Mouse (Mus musculus) neural tube, embryonic 15.5 days (tissue): ENCODE data around the gene Il3ra. TPM values are rescaled to one million over a fixed set of nuclear protein-coding genes. Genes with fewer than 3 reads are reported as not detected.
A peak's percentile ranks its signal among the peaks of the same experiment; 100 is the strongest.

Experiments
- ATAC-seq: fragments of 200-750 bp; cut with Nextera tagmentation; 2 replicates; pipeline ENCODE4 v1.8.0; 2017; ENCODE audit warnings: mild to moderate bottlenecking, moderate TSS enrichment, moderate library complexity; ENCODE audit not compliant: low FRiP score
- H3K27ac ChIP-seq: fragments of 300-500 bp; sonication (generic); replicated peaks from 2 replicates; pipeline ENCODE4 v1.5.1; 2015; ENCODE audit warnings: mild to moderate bottlenecking, inconsistent platforms
- H3K27me3 ChIP-seq: fragments of 300-500 bp; sonication (generic); replicated peaks from 2 replicates; pipeline ENCODE4 v1.6.1; 2015; ENCODE audit warnings: inconsistent platforms
- H3K36me3 ChIP-seq: fragments of 300-500 bp; sonication (generic); 2 replicates; pipeline ENCODE4 v1.6.1; 2015; ENCODE audit warnings: inconsistent platforms
- H3K4me1 ChIP-seq: fragments of 300-500 bp; sonication (generic); 2 replicates; pipeline ENCODE4 v1.6.1; 2015; ENCODE audit warnings: inconsistent platforms
- H3K4me2 ChIP-seq: fragments of 300-500 bp; sonication (generic); 2 replicates; pipeline ENCODE4 v1.6.1; 2015; ENCODE audit warnings: inconsistent platforms, mild to moderate bottlenecking, moderate library complexity
- H3K4me3 ChIP-seq: fragments of 300-500 bp; sonication (generic); replicated peaks from 2 replicates; pipeline ENCODE4 v1.5.1; 2015; ENCODE audit warnings: mild to moderate bottlenecking, inconsistent platforms
- H3K9ac ChIP-seq: fragments of 300-500 bp; sonication (generic); replicated peaks from 2 replicates; pipeline ENCODE4 v1.6.1; 2015; ENCODE audit warnings: mild to moderate bottlenecking, inconsistent platforms
- H3K9me3 ChIP-seq: fragments of 300-500 bp; sonication (generic); replicated peaks from 2 replicates; pipeline ENCODE4 v1.6.1; 2016; ENCODE audit warnings: inconsistent platforms
- WGBS: fragments of 180-500 bp; shearing (Covaris S2); methylation state at CpG from one replicate; pipeline ENCODE4 v1.1.7; 2015; ENCODE audit warnings: mixed read lengths; 5-methylcytosine and 5-hydroxymethylcytosine counted together
- polyA plus RNA-seq: library from polyadenylated mRNA; unstranded; fragments of >200 nt; fragmentation: Nextera tagmentation; extraction: Ambion mirVana; gene quantifications from 2 replicates; pipeline ENCODE4 v1.2.1, GENCODE M21; 2015

The Il3ra gene
- 2.9 and 4.3 TPM in 2 replicates for polyA plus RNA-seq

DNA sequence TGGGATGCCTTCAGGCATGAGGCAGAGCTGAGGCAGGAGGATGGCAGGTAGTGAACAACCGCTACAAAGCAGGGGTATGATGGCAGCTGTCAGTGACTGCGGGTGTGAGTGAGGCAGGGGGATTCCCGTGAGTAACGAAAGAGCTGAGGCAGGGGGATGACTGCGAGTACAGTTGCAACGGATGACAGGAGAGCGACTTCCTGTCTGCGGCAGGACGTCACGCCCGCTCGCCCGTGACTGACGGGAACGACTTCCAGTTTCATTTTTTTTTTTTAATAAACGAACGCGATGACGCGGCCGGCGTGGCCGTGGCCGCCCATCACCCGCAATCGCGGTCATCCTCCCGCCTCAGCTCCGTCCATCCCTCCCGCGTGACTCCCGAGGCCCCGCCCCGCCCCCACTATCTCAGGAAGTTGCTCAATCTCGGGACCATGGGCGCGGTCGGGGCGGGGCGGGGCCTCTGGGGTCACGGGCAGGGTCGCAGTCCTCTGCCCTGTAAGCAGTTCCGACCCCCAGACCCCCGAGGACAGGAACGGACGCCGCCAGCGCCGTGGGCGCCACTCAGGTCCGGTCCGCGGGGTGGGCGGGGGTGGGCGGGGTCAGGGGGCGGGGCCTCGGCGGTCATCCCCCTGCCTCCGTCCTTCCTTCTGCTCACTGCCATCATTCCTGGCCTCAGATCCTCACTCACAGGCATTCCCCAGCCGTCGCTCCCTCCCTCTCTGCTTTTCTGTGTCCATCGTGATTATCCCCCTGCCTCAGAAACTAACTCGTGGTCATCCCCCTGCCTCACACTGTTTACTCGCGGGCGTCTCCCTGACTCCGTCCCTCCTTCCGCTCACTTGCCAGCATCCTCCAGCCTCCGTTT is at the start of gene Il3ra:
Il3ra (plus strand) TSS at position 328 of the 865 bp plus-strand sequence.
- Histone ChIP-seq H3K9ac (peak within 1 kb of the TSS; percentile 54), H3K4me2 (peak within 1 kb of the TSS; percentile 86), H3K4me3 (peak within 1 kb of the TSS; percentile 64), H3K27me3 (no peaks in the 10 kb centered on the region), H3K4me1 (0 out of 2 replicates have a peak, but pooled peaks cover 6% of the 10 kb centered on the region), H3K36me3 (peaks cover 5% of the 10 kb centered on the region; the same call in 1 of the 2 replicates), H3K9me3 (peaks cover 20% of the 10 kb centered on the region; the same call in 1 of the 2 replicates), H3K27ac (peak within 1 kb of the TSS; percentile 81)
- 3% methylated on average over 64 of the region's 69 CpGs for WGBS
- peak; percentile 73 for ATAC-seq

DNA sequence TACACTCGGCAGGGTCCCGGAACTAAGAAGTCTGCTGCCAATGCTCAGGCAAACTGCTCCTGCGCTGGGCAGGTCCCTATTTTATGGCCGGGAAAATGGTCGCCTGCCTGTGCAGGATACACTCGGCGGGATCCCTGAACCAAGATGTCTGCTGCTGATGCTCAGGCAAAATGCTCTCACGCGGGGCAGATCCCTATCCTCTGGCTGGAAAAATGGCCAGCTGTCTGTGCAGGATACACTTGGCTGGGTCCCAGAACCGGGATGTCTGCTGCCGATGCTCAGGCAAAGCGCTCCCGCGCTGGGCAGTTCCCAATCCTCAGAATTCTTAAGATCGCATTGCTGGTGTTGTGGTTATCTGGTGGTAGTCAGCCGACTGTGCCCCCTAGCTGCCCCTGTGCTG is 37.1 kb upstream of the Il3ra start:
- Histone ChIP-seq H3K36me3 (no peaks in the 10 kb centered on the region), H3K4me3 (0 out of 2 replicates have a peak overlapping the region, but pooled peaks have one; percentile 9), H3K4me1 (no peaks in the 10 kb centered on the region), H3K27ac (no peak overlapping the region), H3K27me3 (no peaks in the 10 kb centered on the region), H3K4me2 (peak overlapping the region; percentile 33), H3K9me3 (no peaks in the 10 kb centered on the region), H3K9ac (no peak overlapping the region)
- ATAC-seq = no peak
- 63% methylated on average over 16 of the region's 16 CpGs for WGBS

DNA sequence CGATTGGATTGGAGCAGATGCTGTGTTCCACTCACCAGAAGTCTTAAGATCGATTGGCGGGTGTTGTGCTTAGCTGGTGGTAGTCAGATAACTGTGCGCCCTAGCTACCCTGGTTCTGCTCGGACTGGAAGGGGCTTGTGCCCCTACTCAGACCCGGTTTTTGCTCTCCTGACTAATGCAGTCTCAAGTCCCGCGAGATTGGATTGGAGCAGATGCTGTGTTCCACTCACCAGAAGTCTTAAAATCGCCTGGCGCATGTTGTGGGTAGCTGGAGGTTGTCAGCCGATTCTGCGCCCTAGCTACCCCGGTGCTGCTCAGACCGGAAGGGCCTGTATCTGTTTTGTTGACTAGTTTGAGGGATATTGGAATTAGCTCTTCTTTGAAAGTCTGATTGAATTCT is 36.7 kb upstream of the Il3ra start:
- Histone ChIP-seq H3K27me3 (no peaks in the 10 kb centered on the region), H3K36me3 (no peaks in the 10 kb centered on the region), H3K4me2 (peak overlapping the region; percentile 33; the same call in 1 of the 2 replicates), H3K4me1 (no peaks in the 10 kb centered on the region), H3K9ac (no peak overlapping the region), H3K4me3 (0 out of 2 replicates have a peak overlapping the region, but pooled peaks have one; percentile 9), H3K9me3 (no peaks in the 10 kb centered on the region), H3K27ac (no peak overlapping the region)
- 64% methylated on average over 14 of the region's 14 CpGs for WGBS
- no peak for ATAC-seq

DNA sequence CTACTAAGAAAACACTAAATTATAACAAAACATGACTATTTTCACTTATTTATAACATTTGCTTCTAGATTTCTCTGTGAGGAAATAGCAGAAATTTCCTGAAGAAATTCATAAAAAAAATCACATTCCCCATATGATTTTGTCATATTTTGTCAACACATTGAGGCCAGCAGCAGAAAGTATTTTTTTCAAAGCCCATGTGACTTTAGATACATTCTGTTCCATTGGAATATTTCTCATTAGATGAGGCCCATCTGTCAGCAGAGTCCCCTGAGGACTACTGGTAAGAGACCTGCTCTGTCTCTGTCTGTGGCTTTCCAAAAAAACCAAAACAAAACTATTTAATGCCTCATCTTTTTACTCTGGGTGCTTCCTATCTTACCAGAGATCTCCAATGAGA is 23.5 kb upstream of the Il3ra start, which contains the start of gene Olfr31:
Olfr31 (plus strand) TSS at position 301 of the 400 bp plus-strand sequence.
- no peak for ATAC-seq
- no peaks in the 10 kb centered on the region for H3K9me3 ChIP-seq
- no peak within 1 kb of the TSS for H3K4me2 ChIP-seq
- no peaks in the 10 kb centered on the region for H3K36me3 ChIP-seq
- no peak within 1 kb of the TSS for H3K9ac ChIP-seq
- H3K27me3 ChIP-seq = no peaks in the 10 kb centered on the region
- H3K4me1 ChIP-seq = no peaks in the 10 kb centered on the region
- H3K4me3 ChIP-seq = no peak within 1 kb of the TSS
- H3K27ac ChIP-seq = no peak within 1 kb of the TSS

DNA sequence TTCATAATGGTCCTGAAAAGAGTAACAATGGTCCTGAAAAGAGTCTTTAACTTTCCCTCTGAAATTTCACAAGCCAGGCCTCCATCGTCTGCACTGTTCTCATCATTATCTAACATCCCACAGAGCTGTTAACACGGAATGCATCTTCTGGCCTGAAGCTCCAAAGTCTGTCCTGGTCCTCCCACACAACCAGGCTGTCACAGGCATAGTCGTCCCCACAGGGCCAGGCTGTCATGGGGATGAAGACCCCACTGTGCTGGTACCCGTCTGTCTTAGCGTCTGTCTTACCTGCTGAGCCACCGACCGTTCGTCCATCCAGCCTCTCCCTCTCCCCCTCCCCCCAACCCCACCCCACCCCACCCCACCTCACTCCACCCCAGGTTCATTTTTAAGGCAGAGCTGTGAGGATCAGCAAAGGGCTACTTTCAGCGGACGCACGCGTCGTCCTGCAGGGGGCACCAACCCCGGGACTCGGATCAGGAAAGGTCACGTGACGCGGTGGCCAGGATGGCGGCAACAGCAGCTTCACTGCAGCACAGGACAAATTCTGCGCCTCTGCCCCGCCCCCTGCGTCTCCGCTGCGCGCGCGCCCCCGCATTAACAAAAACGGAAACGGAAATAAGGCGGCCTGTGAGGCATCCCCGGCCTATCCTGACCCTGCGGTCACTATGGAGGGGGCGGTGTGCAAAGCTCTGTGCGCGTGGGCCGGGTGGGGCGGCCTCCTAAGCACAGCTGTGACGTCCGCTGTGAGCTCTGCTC is 783 bp upstream of the Il3ra start:
- no peaks in the 10 kb centered on the region for H3K27me3 ChIP-seq

DNA sequence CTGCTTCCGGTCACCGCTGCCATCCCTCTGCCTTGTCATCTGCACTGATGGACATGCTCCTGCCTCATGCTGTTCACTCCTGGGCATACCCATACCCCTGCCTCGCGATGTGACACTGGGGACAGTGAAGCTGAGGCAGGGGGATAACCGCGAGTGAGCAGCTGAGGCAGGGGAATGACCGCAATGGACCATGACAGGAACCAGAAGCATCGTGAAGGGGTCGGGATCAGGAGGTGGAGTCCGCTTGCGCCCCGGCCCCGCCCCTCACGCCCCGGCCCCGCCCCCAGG is 682 bp downstream of the Il3ra start:
- Histone ChIP-seq H3K27ac (peak overlapping the region; percentile 81; the same call in 1 of the 2 replicates), H3K4me1 (0 out of 2 replicates have a peak, but pooled peaks cover 6% of the 10 kb centered on the region), H3K9me3 (peaks cover 20% of the 10 kb centered on the region; the same call in 1 of the 2 replicates), H3K4me3 (peak overlapping the region; percentile 64), H3K36me3 (peaks cover 5% of the 10 kb centered on the region; the same call in 1 of the 2 replicates), H3K4me2 (peak overlapping the region; percentile 86), H3K9ac (peak overlapping the region; percentile 54), H3K27me3 (no peaks in the 10 kb centered on the region)
- 29% methylated on average over 16 of the region's 16 CpGs for WGBS
- peak; percentile 8; the same call in 1 of the 2 replicates for ATAC-seq

More for the DNA sequence above, 783 bp upstream of the Il3ra start:
- WGBS = 5% methylated on average over 38 of the region's 40 CpGs
- Histone ChIP-seq H3K27ac (peak overlapping the region; percentile 81), H3K4me3 (peak overlapping the region; percentile 64), H3K4me2 (peak overlapping the region; percentile 86), H3K9ac (peak overlapping the region; percentile 54), H3K4me1 (0 out of 2 replicates have a peak, but pooled peaks cover 6% of the 10 kb centered on the region), H3K9me3 (peaks cover 16% of the 10 kb centered on the region; the same call in 1 of the 2 replicates), H3K36me3 (peaks cover 4% of the 10 kb centered on the region; the same call in 1 of the 2 replicates)
- peak; percentile 89 for ATAC-seq

DNA sequence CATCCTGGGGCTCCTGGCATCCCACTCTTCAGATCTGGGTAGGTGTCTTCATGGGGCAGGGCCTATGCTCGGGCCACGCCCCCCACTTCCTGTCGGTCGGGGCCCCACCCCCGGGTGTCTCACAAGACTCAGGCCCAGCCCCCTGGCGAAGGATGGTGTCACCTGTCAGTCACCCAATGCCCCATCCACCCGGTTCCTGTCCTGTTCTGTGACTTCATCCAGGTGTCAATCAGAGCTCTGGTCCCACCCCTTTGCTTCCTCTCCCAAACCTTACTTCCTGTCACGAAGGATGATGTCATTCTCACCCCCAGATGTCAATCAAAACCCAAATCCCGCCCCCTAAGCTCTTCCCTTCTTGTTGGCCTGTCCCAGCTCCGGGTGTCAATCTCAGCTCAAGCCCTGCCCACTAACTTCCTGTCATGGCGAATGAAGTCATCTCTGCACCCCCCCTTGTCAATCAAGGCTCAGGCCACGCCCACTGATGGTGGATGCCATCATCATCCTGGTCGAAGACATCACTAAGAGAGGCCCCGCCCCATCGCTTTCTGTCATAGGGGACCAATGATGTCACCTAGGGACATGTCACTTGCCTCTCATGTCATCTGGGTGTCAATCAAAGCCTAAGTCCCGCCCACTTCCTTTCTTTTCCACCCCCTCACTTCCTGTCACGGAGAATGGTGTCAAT is 1.2 kb downstream of the Il3ra start:
- Histone ChIP-seq H3K9me3 (peaks cover 20% of the 10 kb centered on the region; the same call in 1 of the 2 replicates), H3K27me3 (no peaks in the 10 kb centered on the region), H3K4me3 (peak overlapping the region; percentile 64), H3K36me3 (peaks cover 5% of the 10 kb centered on the region; the same call in 1 of the 2 replicates), H3K4me2 (peak overlapping the region; percentile 86), H3K4me1 (0 out of 2 replicates have a peak, but pooled peaks cover 6% of the 10 kb centered on the region), H3K27ac (no peak overlapping the region), H3K9ac (no peak overlapping the region)
- WGBS = 84% methylated on average over 17 of the region's 17 CpGs
- 0 out of 2 replicates have a peak, but pooled peaks have one; percentile 0 for ATAC-seq

DNA sequence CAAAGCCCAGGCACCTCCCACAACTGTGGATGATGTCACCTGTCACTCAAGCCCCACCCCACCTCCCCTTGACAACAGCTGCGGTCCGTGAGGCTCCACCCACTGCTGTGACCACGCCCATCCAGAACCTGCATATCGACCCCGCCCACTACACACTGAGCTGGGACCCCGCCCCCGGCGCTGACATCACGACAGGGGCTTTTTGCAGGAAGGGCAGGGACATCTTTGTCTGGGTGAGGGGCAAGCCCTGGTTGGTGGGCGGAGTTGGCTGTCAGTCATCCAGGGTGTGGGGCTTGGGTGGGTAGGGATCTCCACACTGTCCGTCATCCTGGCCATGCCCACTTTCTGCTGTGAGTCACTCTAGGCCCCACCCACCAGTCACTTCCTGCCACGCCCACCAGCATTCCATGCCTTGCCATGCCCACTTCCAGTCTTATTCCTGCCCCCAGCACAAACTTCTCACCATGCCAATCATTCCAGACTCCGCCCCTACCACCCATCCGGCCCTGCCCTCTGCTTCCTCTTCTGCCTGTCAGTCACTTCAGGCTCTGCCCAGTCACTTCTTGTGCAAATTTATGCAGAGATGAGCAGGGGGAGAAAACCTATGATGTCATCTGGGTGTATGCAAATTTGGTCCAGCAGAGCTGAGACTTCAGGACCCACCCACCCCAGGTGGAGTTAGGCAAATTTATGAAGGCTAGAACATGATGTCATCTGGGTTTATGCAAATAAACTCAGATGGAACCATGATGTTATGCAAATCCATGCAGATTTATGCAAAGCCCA is 2.0 kb downstream of the Il3ra start:
- Histone ChIP-seq H3K27me3 (no peaks in the 10 kb centered on the region), H3K36me3 (peaks cover 5% of the 10 kb centered on the region; the same call in 1 of the 2 replicates), H3K9ac (no peak overlapping the region), H3K9me3 (peaks cover 20% of the 10 kb centered on the region; the same call in 1 of the 2 replicates), H3K4me2 (no peak overlapping the region), H3K4me3 (no peak overlapping the region), H3K4me1 (0 out of 2 replicates have a peak, but pooled peaks cover 6% of the 10 kb centered on the region), H3K27ac (no peak overlapping the region)
- 93% methylated on average over 13 of the region's 14 CpGs for WGBS
- ATAC-seq = no peak

DNA sequence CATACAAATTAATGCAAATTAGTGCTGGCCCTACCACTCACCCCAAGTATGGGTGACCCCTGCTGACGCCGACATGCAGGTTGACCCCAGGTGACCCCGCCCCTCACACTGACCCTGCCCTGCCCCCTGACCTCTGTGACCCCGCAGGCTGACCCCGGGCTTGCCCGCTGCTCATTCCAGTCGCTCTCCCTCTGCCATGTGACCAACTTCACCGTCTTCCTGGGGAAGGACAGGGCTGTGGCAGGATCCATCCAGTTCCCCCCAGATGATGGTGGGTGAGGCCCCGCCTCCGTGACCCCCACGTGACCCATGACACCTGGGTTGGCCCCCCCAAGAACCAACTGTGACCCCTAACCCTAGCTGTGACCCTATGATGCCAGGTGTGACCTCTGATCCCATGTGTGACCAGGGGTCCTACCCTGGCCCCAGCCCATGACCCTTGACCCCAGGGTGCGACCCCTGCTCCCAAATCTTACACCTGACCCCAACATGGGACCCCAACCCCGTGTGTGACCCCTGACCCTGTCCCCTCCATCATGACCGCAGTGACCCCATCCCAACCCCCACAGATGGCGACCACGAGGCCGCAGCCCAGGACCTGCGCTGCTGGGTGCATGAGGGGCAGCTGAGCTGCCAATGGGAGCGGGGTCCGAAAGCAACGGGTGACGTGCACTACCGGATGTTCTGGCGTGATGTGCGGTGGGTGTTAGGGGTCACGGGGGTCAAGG is 2.8 kb downstream of the Il3ra start:
- H3K9ac ChIP-seq = no peak overlapping the region
- no peak for ATAC-seq
- H3K4me1 ChIP-seq = 0 out of 2 replicates have a peak, but pooled peaks cover 6% of the 10 kb centered on the region
- no peak overlapping the region for H3K4me2 ChIP-seq
- peaks cover 5% of the 10 kb centered on the region; the same call in 1 of the 2 replicates for H3K36me3 ChIP-seq
- 90% methylated on average over 26 of the region's 26 CpGs for WGBS
- H3K9me3 ChIP-seq = peaks cover 20% of the 10 kb centered on the region; the same call in 1 of the 2 replicates
- H3K4me3 ChIP-seq = no peak overlapping the region
- H3K27me3 ChIP-seq = no peaks in the 10 kb centered on the region
- no peak overlapping the region for H3K27ac ChIP-seq
